Mouse (Mus musculus): Measurements from ENCODE around the gene Kiz. TPM values are rescaled to one million over a fixed set of nuclear protein-coding genes. Genes with fewer than 3 reads are reported as not detected.

The Kiz gene
- polyA plus RNA-seq, 1 experiment from 2014 or later: 38.2 TPM

DNA sequence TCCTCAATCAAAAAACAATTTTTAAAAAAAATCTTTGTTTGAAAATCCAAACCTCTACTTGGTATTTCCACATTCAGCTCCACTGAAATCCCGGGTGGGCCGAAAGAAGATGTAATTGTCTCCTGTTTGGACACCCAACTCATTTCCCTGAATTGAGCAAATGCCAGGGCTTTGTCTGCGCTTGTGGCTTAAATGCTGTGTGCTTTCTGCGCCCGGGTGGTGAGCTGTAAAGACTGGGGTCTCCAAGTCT, 21.7 kb upstream of the Kiz start:
- Histone ChIP-seq H3K9ac (ENCODE audit: low read length) (no peak overlapping the region), H3K9me3 (ENCODE audit: control insufficient read depth, low read length) (no peaks in the 10 kb centered on the region), H3K36me3 (ENCODE audit: control insufficient read depth, insufficient read depth, low read length) (no peaks in the 10 kb centered on the region), H3K27ac (ENCODE audit: low read length) (no peak overlapping the region), H3K4me2 (ENCODE audit: low read depth, low read length) (no peak overlapping the region), H3K4me1 (replicated peaks; ENCODE audit: control insufficient read depth, insufficient read depth, low read length) (peaks cover 8% of the 10 kb centered on the region; the same call in 1 of the 2 replicates), H3K4me3 (ENCODE audit: low read length) (peak overlapping the region; percentile 0; the same call in 1 of the 2 replicates), H3K27me3 (ENCODE audit: control insufficient read depth, insufficient read depth, low read depth, low read length) (peaks cover 79% of the 10 kb centered on the region)
- 3% methylated on average over 5 of the region's 5 CpGs for WGBS
- no peak for ATAC-seq (ENCODE audit: low read depth)

DNA sequence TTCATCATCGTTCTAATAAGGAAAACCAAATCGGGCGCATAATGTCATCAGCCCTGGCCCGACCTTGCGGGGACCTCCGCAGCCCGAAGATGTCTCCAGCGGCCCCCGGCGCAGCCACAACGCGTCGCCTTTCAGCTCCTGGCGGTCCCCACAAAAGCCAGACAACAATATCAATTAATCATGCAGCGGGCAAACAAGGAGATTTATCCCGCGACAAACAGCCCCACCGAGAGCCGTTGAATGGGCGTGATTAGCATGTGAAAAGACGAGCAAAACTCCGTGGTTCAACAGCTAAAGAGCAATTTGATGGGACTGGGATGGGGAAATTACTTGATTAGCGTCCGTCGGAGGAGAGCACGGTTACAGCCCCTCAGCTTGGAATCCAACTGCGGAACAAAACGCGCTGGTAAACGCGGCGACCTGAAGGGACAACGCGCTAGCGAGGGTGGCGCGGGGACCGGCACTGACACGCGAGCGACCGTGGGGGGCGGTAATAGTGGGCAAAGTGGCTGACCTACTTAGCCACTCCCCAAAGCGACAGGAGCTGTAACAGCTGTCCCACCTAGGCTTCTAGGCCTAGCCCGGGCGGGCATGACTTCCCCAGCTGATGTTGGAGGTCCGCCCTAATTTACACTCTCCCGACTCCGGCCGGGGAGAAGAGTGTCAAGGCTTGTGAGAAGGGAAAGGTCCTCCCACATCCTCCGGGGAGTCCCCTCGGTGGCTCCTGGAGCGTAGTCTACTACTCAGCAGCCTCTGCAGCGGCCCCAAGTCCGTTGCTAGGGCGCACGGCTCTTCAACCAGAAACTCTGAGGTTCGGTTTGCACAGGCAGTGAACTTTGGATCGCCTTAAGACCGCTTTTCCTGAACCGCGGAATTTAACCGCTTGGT, 21.1 kb upstream of the Kiz start:
- Histone ChIP-seq H3K9me3 (ENCODE audit: control insufficient read depth, low read length) (no peaks in the 10 kb centered on the region), H3K4me1 (replicated peaks; ENCODE audit: control insufficient read depth, insufficient read depth, low read length) (peaks cover 8% of the 10 kb centered on the region; the same call in 1 of the 2 replicates), H3K4me2 (ENCODE audit: low read depth, low read length) (peak overlapping the region; percentile 32), H3K9ac (ENCODE audit: low read length) (no peak overlapping the region), H3K27me3 (ENCODE audit: control insufficient read depth, insufficient read depth, low read depth, low read length) (peaks cover 82% of the 10 kb centered on the region), H3K27ac (ENCODE audit: low read length) (no peak overlapping the region), H3K36me3 (ENCODE audit: control insufficient read depth, insufficient read depth, low read length) (no peaks in the 10 kb centered on the region), H3K4me3 (ENCODE audit: low read length) (peak overlapping the region; percentile 0)
- ATAC-seq (ENCODE audit: low read depth): peak; percentile 44
- 1% methylated on average over 63 of the region's 63 CpGs for WGBS

DNA sequence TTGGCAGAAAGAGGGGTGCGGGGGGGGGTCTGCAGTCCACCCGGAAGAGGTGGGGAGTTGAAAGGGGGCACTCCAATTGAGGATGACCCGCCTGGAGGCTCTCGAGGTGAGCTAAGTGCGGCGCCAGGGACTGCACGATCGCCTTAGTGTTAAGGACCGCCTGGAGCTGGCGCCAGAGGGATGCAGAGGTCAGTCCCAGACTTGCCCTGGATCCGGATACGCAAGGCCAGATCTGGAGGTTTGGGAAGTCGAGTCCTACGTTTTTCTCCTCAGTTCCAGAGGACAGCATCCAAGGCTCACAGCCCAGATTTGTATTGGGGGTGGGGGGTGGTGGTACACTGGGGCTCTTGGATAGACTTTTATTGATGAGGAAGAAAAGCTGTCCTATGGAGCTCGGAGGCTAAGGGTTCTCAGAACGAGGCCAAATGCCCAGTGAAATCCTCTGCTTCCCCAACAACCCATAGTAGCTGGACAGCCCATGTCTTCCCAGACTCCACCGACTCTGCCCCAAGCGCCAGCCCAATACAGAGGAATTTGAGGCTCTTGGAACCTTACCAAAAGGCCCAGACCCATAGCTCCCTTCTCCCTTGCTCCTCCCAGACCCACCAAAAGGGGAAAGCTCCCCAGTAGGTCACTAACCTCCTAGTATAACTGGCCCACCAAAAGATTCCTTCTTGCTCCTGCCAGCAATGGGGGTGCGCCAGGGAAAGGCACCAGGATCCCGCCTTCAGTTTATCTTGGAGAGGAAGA, 20.2 kb upstream of the Kiz start:
- 4% methylated on average over 20 of the region's 20 CpGs for WGBS
- H3K9ac ChIP-seq (ENCODE audit: low read length): no peak overlapping the region
- ATAC-seq (ENCODE audit: low read depth): peak; percentile 64; the same call in 1 of the 2 replicates

DNA sequence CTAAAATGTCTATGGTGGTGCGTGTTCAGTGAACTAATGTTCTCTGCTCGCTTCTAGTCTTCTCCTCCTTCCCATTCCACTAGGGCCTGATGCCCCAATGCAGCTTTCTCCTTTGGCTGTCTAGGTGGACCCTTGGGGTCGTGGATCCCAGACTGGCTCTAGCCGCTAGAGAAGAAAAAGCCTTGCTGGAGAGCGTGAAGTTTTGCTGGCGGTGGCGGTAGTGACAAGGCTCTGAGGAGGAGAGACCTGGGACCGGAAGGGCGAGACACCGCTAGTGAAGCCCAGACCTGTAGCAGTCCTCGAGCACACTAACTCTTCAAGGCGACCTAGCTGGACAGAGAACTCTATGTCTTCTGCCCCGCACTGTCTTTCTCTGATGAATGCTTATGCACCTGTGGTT, 19.4 kb upstream of the Kiz start:
- Histone ChIP-seq H3K36me3 (ENCODE audit: control insufficient read depth, insufficient read depth, low read length) (no peaks in the 10 kb centered on the region), H3K4me3 (ENCODE audit: low read length) (no peak overlapping the region), H3K27me3 (ENCODE audit: control insufficient read depth, insufficient read depth, low read depth, low read length) (peaks cover 81% of the 10 kb centered on the region), H3K27ac (ENCODE audit: low read length) (no peak overlapping the region), H3K9me3 (ENCODE audit: control insufficient read depth, low read length) (no peaks in the 10 kb centered on the region), H3K4me1 (replicated peaks; ENCODE audit: control insufficient read depth, insufficient read depth, low read length) (peaks cover 8% of the 10 kb centered on the region; the same call in 1 of the 2 replicates), H3K4me2 (ENCODE audit: low read depth, low read length) (no peak overlapping the region), H3K9ac (ENCODE audit: low read length) (no peak overlapping the region)
- ATAC-seq (ENCODE audit: low read depth): no peak
- WGBS: 3% methylated on average over 13 of the region's 13 CpGs

More for the DNA sequence above, 20.2 kb upstream of the Kiz start:
- Histone ChIP-seq H3K36me3 (ENCODE audit: control insufficient read depth, insufficient read depth, low read length) (no peaks in the 10 kb centered on the region), H3K27me3 (ENCODE audit: control insufficient read depth, insufficient read depth, low read depth, low read length) (peaks cover 81% of the 10 kb centered on the region), H3K27ac (ENCODE audit: low read length) (no peak overlapping the region), H3K4me1 (replicated peaks; ENCODE audit: control insufficient read depth, insufficient read depth, low read length) (peaks cover 8% of the 10 kb centered on the region; the same call in 1 of the 2 replicates), H3K4me2 (ENCODE audit: low read depth, low read length) (peak overlapping the region; percentile 32), H3K4me3 (ENCODE audit: low read length) (peak overlapping the region; percentile 0; the same call in 1 of the 2 replicates), H3K9me3 (ENCODE audit: control insufficient read depth, low read length) (no peaks in the 10 kb centered on the region)

DNA sequence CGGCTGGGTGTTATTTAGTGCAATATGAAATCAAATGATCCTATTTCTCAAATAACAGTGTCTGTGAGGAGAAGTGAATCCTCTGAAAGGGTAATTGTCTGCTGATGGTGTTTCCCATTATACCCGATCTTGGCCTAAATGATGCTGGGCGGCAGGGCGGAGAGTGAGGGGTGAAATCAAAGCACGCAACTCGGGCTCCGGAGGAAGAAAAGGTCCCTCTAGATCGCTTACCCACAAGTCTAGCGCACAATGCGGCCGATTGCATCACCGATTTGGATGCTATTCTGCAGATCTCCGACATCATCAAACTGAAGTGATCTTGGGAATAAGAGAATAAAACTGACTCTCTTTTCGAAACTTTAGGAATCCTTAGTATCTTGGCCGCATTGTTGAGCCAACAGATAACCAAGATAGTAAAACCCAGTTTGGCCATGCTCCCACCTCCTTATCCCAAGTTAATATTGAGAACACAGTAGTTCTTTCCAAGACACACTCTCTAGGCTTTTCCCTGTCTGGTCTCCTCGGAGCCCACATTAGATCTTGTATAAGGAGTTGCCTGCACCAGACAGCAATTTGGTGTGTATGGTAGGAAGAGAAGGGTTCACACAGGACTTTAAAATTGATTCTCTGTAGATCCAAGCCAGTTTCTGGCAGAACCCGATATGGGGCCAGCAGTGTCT, 18.7 kb upstream of the Kiz start:
- Histone ChIP-seq H3K4me2 (ENCODE audit: low read depth, low read length) (no peak overlapping the region), H3K36me3 (ENCODE audit: control insufficient read depth, insufficient read depth, low read length) (no peaks in the 10 kb centered on the region), H3K27ac (ENCODE audit: low read length) (no peak overlapping the region), H3K9me3 (ENCODE audit: control insufficient read depth, low read length) (no peaks in the 10 kb centered on the region), H3K9ac (ENCODE audit: low read length) (no peak overlapping the region), H3K4me1 (replicated peaks; ENCODE audit: control insufficient read depth, insufficient read depth, low read length) (peaks cover 8% of the 10 kb centered on the region; the same call in 1 of the 2 replicates), H3K4me3 (ENCODE audit: low read length) (no peak overlapping the region), H3K27me3 (ENCODE audit: control insufficient read depth, insufficient read depth, low read depth, low read length) (peaks cover 85% of the 10 kb centered on the region)
- WGBS: 6% methylated on average over 17 of the region's 17 CpGs
- ATAC-seq (ENCODE audit: low read depth): no peak

DNA sequence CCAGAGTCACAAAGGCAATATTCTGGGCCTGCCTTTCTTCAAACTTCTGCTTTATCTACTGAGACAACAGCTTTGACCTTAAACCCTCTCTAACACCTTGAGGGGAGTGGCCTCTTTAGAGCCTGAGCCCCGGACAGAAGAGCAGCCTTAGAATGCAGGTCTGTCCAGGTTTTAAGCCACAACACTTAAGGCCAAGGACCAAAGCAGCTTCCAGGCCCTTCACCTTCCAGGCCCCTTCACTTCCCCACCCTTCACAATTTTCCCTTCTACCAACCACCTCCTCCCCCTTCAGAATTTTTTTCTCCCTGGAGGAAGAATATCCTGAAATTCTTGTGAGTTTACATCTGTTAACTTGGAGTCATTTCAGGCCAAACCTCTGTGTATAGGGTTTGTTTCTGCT, 18.0 kb upstream of the Kiz start:
- 13% methylated on average over 1 of the region's 1 CpGs for WGBS
- ATAC-seq (ENCODE audit: low read depth): no peak
- H3K9me3 ChIP-seq (ENCODE audit: control insufficient read depth, low read length): no peaks in the 10 kb centered on the region
- peaks cover 8% of the 10 kb centered on the region; the same call in 1 of the 2 replicates for H3K4me1 ChIP-seq (replicated peaks; ENCODE audit: control insufficient read depth, insufficient read depth, low read length)
- no peak overlapping the region for H3K9ac ChIP-seq (ENCODE audit: low read length)
- H3K27me3 ChIP-seq (ENCODE audit: control insufficient read depth, insufficient read depth, low read depth, low read length): peaks cover 83% of the 10 kb centered on the region
- no peaks in the 10 kb centered on the region for H3K36me3 ChIP-seq (ENCODE audit: control insufficient read depth, insufficient read depth, low read length)
- no peak overlapping the region for H3K27ac ChIP-seq (ENCODE audit: low read length)
- no peak overlapping the region for H3K4me2 ChIP-seq (ENCODE audit: low read depth, low read length)
- H3K4me3 ChIP-seq (ENCODE audit: low read length): no peak overlapping the region

DNA sequence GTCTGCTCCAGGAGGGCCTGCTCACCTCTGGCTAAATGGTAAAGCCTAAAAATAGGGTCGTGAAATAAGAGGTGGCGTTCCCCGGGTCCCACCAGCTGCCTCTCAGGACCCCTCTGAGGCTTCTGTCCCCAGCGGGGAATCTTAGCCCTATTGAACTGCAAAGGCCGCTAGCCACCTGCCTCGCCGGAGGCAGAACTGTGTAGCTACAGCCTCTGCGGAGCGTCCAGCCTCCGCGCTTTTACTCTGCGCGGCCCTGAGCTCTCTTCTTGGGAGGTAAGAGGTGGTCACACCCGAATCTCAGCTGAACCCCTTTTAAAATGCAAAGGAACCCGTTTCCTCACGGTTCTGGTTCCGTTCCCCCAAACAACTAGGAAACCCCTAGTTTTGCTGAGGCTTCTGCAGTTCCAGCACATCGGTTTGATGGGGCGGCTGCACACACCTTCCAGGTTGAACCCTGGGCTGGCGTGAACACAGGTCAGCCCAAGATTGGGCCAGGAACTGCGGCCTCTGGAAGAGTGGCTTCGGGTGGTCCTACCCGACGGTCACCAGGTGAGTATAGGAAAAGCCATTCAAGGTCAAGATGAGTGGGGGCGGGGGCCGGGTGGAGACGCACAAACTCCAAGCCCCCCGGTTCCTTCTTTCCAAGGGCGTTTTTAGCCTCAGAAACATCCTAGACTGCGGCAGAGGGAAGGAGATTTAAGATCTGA, 16.9 kb upstream of the Kiz start:
- 3% methylated on average over 30 of the region's 30 CpGs for WGBS
- Histone ChIP-seq H3K9me3 (ENCODE audit: control insufficient read depth, low read length) (no peaks in the 10 kb centered on the region), H3K4me3 (ENCODE audit: low read length) (no peak overlapping the region), H3K27me3 (ENCODE audit: control insufficient read depth, insufficient read depth, low read depth, low read length) (peaks cover 73% of the 10 kb centered on the region), H3K36me3 (ENCODE audit: control insufficient read depth, insufficient read depth, low read length) (no peaks in the 10 kb centered on the region), H3K27ac (ENCODE audit: low read length) (no peak overlapping the region), H3K4me1 (replicated peaks; ENCODE audit: control insufficient read depth, insufficient read depth, low read length) (peaks cover 8% of the 10 kb centered on the region; the same call in 1 of the 2 replicates), H3K9ac (ENCODE audit: low read length) (no peak overlapping the region), H3K4me2 (ENCODE audit: low read depth, low read length) (no peak overlapping the region)
- ATAC-seq (ENCODE audit: low read depth): no peak

DNA sequence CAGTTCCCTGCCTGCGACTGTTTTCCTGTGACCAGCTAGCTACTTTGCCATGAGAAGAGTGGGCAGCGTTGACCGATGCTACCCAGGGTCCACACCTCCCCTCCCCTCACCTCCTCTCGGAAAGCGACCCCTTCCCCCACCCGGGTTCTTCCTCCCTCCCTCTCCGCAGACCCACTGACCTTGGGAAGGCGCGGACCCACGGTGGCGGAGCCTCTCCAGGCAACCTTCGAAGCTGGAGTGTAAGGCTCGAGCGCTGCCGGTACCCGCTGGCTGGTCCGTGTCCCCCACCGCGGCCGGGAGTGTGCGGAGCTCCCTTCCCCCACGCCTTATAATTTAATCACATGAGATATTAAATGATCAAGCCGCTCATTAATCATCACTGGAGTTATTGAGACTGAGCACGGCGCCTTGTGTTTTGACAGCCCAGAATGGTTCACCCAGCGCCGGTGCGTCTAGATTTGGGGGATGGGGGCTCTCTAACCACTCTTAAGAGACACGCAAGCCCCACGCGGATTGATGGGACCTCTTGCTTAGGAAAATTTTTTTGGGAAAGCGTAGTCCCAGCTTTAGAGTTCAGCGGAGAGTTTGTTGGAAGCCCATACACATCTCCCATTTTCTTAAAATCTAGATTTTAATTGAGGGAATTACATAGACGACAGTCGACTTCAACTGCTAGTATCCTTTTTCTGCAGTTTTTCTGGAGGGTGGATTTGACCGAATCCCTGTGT, 16.2 kb upstream of the Kiz start:
- Histone ChIP-seq H3K36me3 (ENCODE audit: control insufficient read depth, insufficient read depth, low read length) (no peaks in the 10 kb centered on the region), H3K9me3 (ENCODE audit: control insufficient read depth, low read length) (no peaks in the 10 kb centered on the region), H3K4me2 (ENCODE audit: low read depth, low read length) (no peak overlapping the region), H3K4me3 (ENCODE audit: low read length) (no peak overlapping the region), H3K9ac (ENCODE audit: low read length) (no peak overlapping the region), H3K4me1 (replicated peaks; ENCODE audit: control insufficient read depth, insufficient read depth, low read length) (peaks cover 7% of the 10 kb centered on the region; the same call in 1 of the 2 replicates), H3K27me3 (ENCODE audit: control insufficient read depth, insufficient read depth, low read depth, low read length) (peaks cover 71% of the 10 kb centered on the region), H3K27ac (ENCODE audit: low read length) (no peak overlapping the region)
- 4% methylated on average over 31 of the region's 36 CpGs for WGBS
- ATAC-seq (ENCODE audit: low read depth): no peak
